ENCODE assay signal across 19 mouse cellular contexts in genomic region chr11:103222718-103223117, GRCm38 (mm10). TPM values are rescaled to one million over a fixed set of nuclear protein-coding genes. Genes with fewer than 3 reads are reported as not detected.
A peak's percentile ranks its signal among the peaks of the same experiment; 100 is the strongest.
DNase-seq lines count a peak whose midpoint lies in the region; TF ChIP-seq lines count a peak whose summit lies in the region.
"Not testable (repeated sequence)": the region's sequence is repeated elsewhere in the genome, so short reads cannot be mapped to it uniquely, and the experiment has no call there.
"Had no signal": no experiment of that assay in that cellular context is flagged by ENCODE, and none has a peak within 500 bp of the region (broad histone marks: within the 10 kb centered on the region; RNA-seq: fewer than 3 reads in every experiment).

No protein-coding gene starts in this region.

- 87% methylated on average over 4 of the region's 4 CpGs for WGBS in heart, adult 2 months
- WGBS in macrophage (ENCODE audit: missing documents) = 83% methylated on average over 2 of the region's 4 CpGs

- H3K4me3 ChIP-seq in MEL (ENCODE audit: control insufficient read depth in 1 of 2, insufficient read depth in 1 of 2, low read depth in 2 of 2, low read length in 2 of 2); bone marrow macrophage, adult 2 months (ENCODE audit: insufficient read depth, low read length); heart, adult 2 months; macrophage (ENCODE audit: inconsistent target): not testable (repeated sequence)

- DNase-seq in MEL (ENCODE audit: low read depth, low spot score) = peak; percentile 55
- not testable (repeated sequence) for DNase-seq in heart, adult 2 months

- TF ChIP-seq RAD21 in MEL (IDR thresholded peaks at IDR 0.05; ENCODE audit: low read depth, low read length) = not testable (repeated sequence)

- H3K9me3 ChIP-seq in MEL (replicated peaks; ENCODE audit: insufficient read depth, low read length) = not testable (repeated sequence)

- H3K4me1 ChIP-seq in MEL (ENCODE audit: control insufficient read depth in 1 of 2, insufficient read depth in 2 of 2, low read length in 2 of 2); heart, adult 2 months (ENCODE audit: control insufficient read depth, insufficient read depth, low read length): not testable (repeated sequence)
- peaks cover 41% of the 10 kb centered on the region for H3K4me1 ChIP-seq in bone marrow macrophage, adult 2 months (ENCODE audit: control insufficient read depth, insufficient read depth, low read length)

- not testable (repeated sequence) for H3K27me3 ChIP-seq in MEL (ENCODE audit: control insufficient read depth in 1 of 2, insufficient read depth in 2 of 2, low read length in 2 of 2); heart, adult 2 months (ENCODE audit: control insufficient read depth, insufficient read depth, low read length)

- H3K79me2 ChIP-seq in MEL (ENCODE audit: control insufficient read depth, insufficient read depth, low read length, poor library complexity); heart, adult 2 months (replicated peaks; ENCODE audit: control insufficient read depth, insufficient read depth, low read length); macrophage (ENCODE audit: inconsistent target): not testable (repeated sequence)

- not testable (repeated sequence) for H3K36me3 ChIP-seq in MEL (ENCODE audit: control insufficient read depth in 1 of 2, insufficient read depth in 2 of 2, low read length in 2 of 2); heart, adult 2 months (ENCODE audit: control insufficient read depth, insufficient read depth, low read length)
- peaks cover 56% of the 10 kb centered on the region for H3K36me3 ChIP-seq in macrophage (ENCODE audit: inconsistent target)

- intact Hi-C loops in heart, adult 2 months (cut with DNase I) = not testable (repeated sequence)

- not testable (repeated sequence) for H3K9ac ChIP-seq in MEL (ENCODE audit: control insufficient read depth, low read depth, low read length, poor library complexity, severe bottlenecking); heart, adult 2 months (ENCODE audit: low read depth, low read length)

- TF ChIP-seq EP300 in MEL (IDR thresholded peaks at IDR 0.05; ENCODE audit: low read depth in 1 of 2, low read length in 2 of 2) = peak in 1 of 2 experiments; percentile 36; a peak in 1 of 4 replicates
- TF ChIP-seq EP300 in heart, adult 2 months (IDR thresholded peaks at IDR 0.05; ENCODE audit: insufficient read depth, low read depth, low read length) = not testable (repeated sequence)

- not testable (repeated sequence) for TF ChIP-seq POLR2A in MEL (IDR thresholded peaks at IDR 0.05; ENCODE audit: control insufficient read depth in 1 of 2, insufficient read depth in 1 of 2, low read depth in 1 of 2, low read length in 2 of 2, poor library complexity in 1 of 2); bone marrow macrophage, adult 2 months (IDR thresholded peaks at IDR 0.05; ENCODE audit: borderline replicate concordance, low read depth, low read length); heart, adult 2 months (IDR thresholded peaks at IDR 0.05; ENCODE audit: insufficient read depth, low read depth, low read length)

- TF ChIP-seq CTCF in MEL (IDR thresholded peaks at IDR 0.05 in 2 of 3, conservative IDR thresholded peaks at IDR 0.05 in 1 of 3; ENCODE audit: control insufficient read depth in 1 of 3, insufficient read depth in 1 of 3, low read depth in 2 of 3, low read length in 3 of 3, poor library complexity in 1 of 3, severe bottlenecking in 1 of 3); bone marrow macrophage, adult 2 months (IDR thresholded peaks at IDR 0.05; ENCODE audit: low read depth, low read length); heart, adult 2 months (IDR thresholded peaks at IDR 0.05): not testable (repeated sequence)

- H3K27ac ChIP-seq in MEL (ENCODE audit: control insufficient read depth, low read depth, low read length) = not testable (repeated sequence)
- peak overlapping the region; percentile 94 for H3K27ac ChIP-seq in bone marrow macrophage, adult 2 months (ENCODE audit: insufficient read depth, low read depth, low read length)
- H3K27ac ChIP-seq in heart, adult 2 months = peak overlapping the region; percentile 81
- peak overlapping the region; percentile 91 for H3K27ac ChIP-seq in macrophage

TF ChIP-seq in MEL, 35 proteins besides CTCF, POLR2A, EP300 and RAD21:
- TF ChIP-seq GATA1 (IDR thresholded peaks at IDR 0.05; ENCODE audit: low read depth, low read length) = peak; percentile 62; the same call in 1 of the 2 replicates
- TF ChIP-seq TBP (IDR thresholded peaks at IDR 0.05; ENCODE audit: low read depth, low read length) = peak; percentile 40; the same call in 1 of the 2 replicates
- peak; percentile 86 for TF ChIP-seq ZNF384 (IDR thresholded peaks at IDR 0.05; ENCODE audit: low read depth, low read length)

RNA-seq across cellular contexts. Expression of gene Spata32, which starts 4.5 kb away (rescaled TPM):
- total RNA-seq in MEL (2012; rRNA removed) = not detected in 2 replicates
- not detected for polyA plus RNA-seq in MEL (2012; ENCODE audit: insufficient read depth in 1 of 2, insufficient read length in 2 of 2, low read depth in 1 of 2, low replicate concordance in 2 of 2, missing spikeins in 1 of 2)
- polyA plus RNA-seq in bone marrow macrophage, adult 2 months (2012; ENCODE audit: insufficient read depth, insufficient read length, missing spikeins) = not detected in 2 replicates
- not detected for total RNA-seq in heart, adult 2 months (2021)
- not detected in 2 replicates for polyA plus RNA-seq in heart, adult 2 months (2012; rRNA removed)
- total RNA-seq in macrophage (2018; cell fraction: chromatin; rRNA removed) = not detected
- total RNA-seq in macrophage (2018; cell fraction: cytosol; rRNA removed) = not detected
- not detected for total RNA-seq in macrophage (2018; cell fraction: nucleus; rRNA removed)
- not detected in 3 replicates for polyA plus RNA-seq in macrophage (2018)
- total RNA-seq: adrenal gland, adult 18-20 months; adrenal gland, adult 2 months; adrenal gland, adult 8-10 months; adrenal gland, postnatal 10 days; adrenal gland, postnatal 14 days; adrenal gland, postnatal 25 days; adrenal gland, postnatal 36 days; adrenal gland, postnatal 4 days; CH12.LX; ES-E14 had no signal
- polyA plus RNA-seq: activated CD4-positive, CD25-positive, alpha-beta regulatory T cell, adult 4 months; adrenal gland, adult 2 months; C2C12; CD4-positive, CD25-positive, alpha-beta regulatory T cell, adult 4 months; G1E; Patski had no signal

RNA-seq across cellular contexts. Expression of gene 1700023F06Rik, which starts 14.4 kb away (rescaled TPM):
- total RNA-seq in MEL (2012; rRNA removed) = not detected in 2 replicates
- not detected for polyA plus RNA-seq in MEL (2012; ENCODE audit: insufficient read depth in 1 of 2, insufficient read length in 2 of 2, low read depth in 1 of 2, low replicate concordance in 2 of 2, missing spikeins in 1 of 2)
- not detected in 2 replicates for polyA plus RNA-seq in bone marrow macrophage, adult 2 months (2012; ENCODE audit: insufficient read depth, insufficient read length, missing spikeins)
- total RNA-seq in heart, adult 2 months (2021) = not detected
- polyA plus RNA-seq in heart, adult 2 months (2012; rRNA removed) = 0.21 TPM in 1 of 2 replicates, not detected in the other
- total RNA-seq in macrophage (2018; cell fraction: chromatin; rRNA removed) = not detected
- total RNA-seq in macrophage (2018; cell fraction: cytosol; rRNA removed) = not detected
- not detected for total RNA-seq in macrophage (2018; cell fraction: nucleus; rRNA removed)
- not detected in 3 replicates for polyA plus RNA-seq in macrophage (2018)
- total RNA-seq: adrenal gland, postnatal 25 days; adrenal gland, postnatal 36 days; CH12.LX; ES-E14; G1E had no signal
- polyA plus RNA-seq: activated CD4-positive, CD25-positive, alpha-beta regulatory T cell, adult 4 months; CD4-positive, CD25-positive, alpha-beta regulatory T cell, adult 4 months; G1E had no signal

RNA-seq across cellular contexts. Expression of gene Map3k14, which starts 44.6 kb away (rescaled TPM):
- 0.36 and 0.39 TPM in 2 replicates for total RNA-seq in MEL (2012; rRNA removed)
- polyA plus RNA-seq in MEL (2012; ENCODE audit: insufficient read depth in 1 of 2, insufficient read length in 2 of 2, low read depth in 1 of 2, low replicate concordance in 2 of 2, missing spikeins in 1 of 2) (under 1 TPM in 1 of 2 experiments, not detected in 1; 0.99 TPM), macrophage (2018) (9.0 to 14.1 TPM (median 9.9 TPM) in 3 replicates)
- polyA plus RNA-seq in bone marrow macrophage, adult 2 months (2012; ENCODE audit: insufficient read depth, insufficient read length, missing spikeins) = 17.9 and 18.7 TPM in 2 replicates
- total RNA-seq in heart, adult 2 months (2021) = 1 to 10 TPM; 3.0 to 3.4 TPM
- polyA plus RNA-seq in heart, adult 2 months (2012; rRNA removed) = 3.7 and 4.5 TPM in 2 replicates
- total RNA-seq in macrophage (2018; cell fraction: chromatin; rRNA removed) = 100 to 1,000 TPM in 5 of 26 experiments, 10 to 100 TPM in 21; 16.7 to 137 (median 78.1) TPM
- 10 to 100 TPM in 23 of 26 experiments, 1 to 10 TPM in 3; 7.8 to 23.6 (median 14.8) TPM for total RNA-seq in macrophage (2018; cell fraction: cytosol; rRNA removed)
- 10 to 100 TPM in 25 of 26 experiments, 1 to 10 TPM in 1; 9.3 to 75.6 (median 42.6) TPM for total RNA-seq in macrophage (2018; cell fraction: nucleus; rRNA removed)

RNA-seq across cellular contexts. Expression of gene Fmnl1, which starts 51.8 kb away (rescaled TPM):
- 1.4 and 1.7 TPM in 2 replicates for total RNA-seq in MEL (2012; rRNA removed)
- polyA plus RNA-seq in MEL (2012; ENCODE audit: insufficient read depth in 1 of 2, insufficient read length in 2 of 2, low read depth in 1 of 2, low replicate concordance in 2 of 2, missing spikeins in 1 of 2) (10 to 100 TPM in 1 of 2 experiments, not detected in 1; 17.2 TPM), macrophage (2018) (29.0 to 47.4 TPM (median 29.5 TPM) in 3 replicates)
- polyA plus RNA-seq in bone marrow macrophage, adult 2 months (2012; ENCODE audit: insufficient read depth, insufficient read length, missing spikeins) = 216 and 241 TPM in 2 replicates
- 10 to 100 TPM; 12.1 to 14.5 TPM for total RNA-seq in heart, adult 2 months (2021)
- 12.8 and 14.2 TPM in 2 replicates for polyA plus RNA-seq in heart, adult 2 months (2012; rRNA removed)
- total RNA-seq in macrophage (2018; cell fraction: chromatin; rRNA removed) = 100 to 1,000 TPM in 1 of 26 experiments, 10 to 100 TPM in 24, 1 to 10 TPM in 1; 9.8 to 105 (median 44.4) TPM
- total RNA-seq in macrophage (2018; cell fraction: cytosol; rRNA removed) = 10 to 100 TPM; 21.5 to 40.9 (median 34.6) TPM
- total RNA-seq in macrophage (2018; cell fraction: nucleus; rRNA removed) = 10 to 100 TPM; 15.9 to 81.3 (median 30.8) TPM
- total RNA-seq: G1E had no signal
